Mouse (Mus musculus) hindbrain, embryonic 15.5 days (tissue): ENCODE data around the gene Mthfd1l. TPM values are rescaled to one million over a fixed set of nuclear protein-coding genes. Genes with fewer than 3 reads are reported as not detected.

ENCODE experiments used
- polyA plus RNA-seq: library from polyadenylated mRNA; unstranded; fragments of >200 nt; fragmentation: Nextera tagmentation; extraction: Ambion mirVana; gene quantifications from 2 replicates; pipeline ENCODE4 v1.2.1, GENCODE M21; 2015

Gene Mthfd1l
- polyA plus RNA-seq, 1 experiment from 2014 or later = 6.1 TPM

Other genes with a start within 250 kb of the Mthfd1l start
- 10.5 and 11.4 TPM in 2 replicates for gene Plekhg1, start 232.8 kb upstream of the Mthfd1l start, polyA plus RNA-seq